Mouse (Mus musculus): Measurements from ENCODE around the gene Gm614.
A peak's percentile ranks its signal among the peaks of the same experiment; 100 is the strongest.

Gm614 gene

GRCm38 (mm10) chrX:101263892-101264291, at the start of gene Gm614:
Gm614 (minus strand) TSS chrX:101263992.
- no peak for DNase-seq (ENCODE audit: low read depth)

- no peak for DNase-seq (ENCODE audit: low read depth)
Measured at GRCm38 (mm10) chrX:101309299-101309698, 45.5 kb upstream of the Gm614 start.

GRCm38 (mm10) chrX:101304646-101305045, 40.9 kb upstream of the Gm614 start:
- DNase-seq (ENCODE audit: low read depth), result no peak

- DNase-seq (ENCODE audit: low read depth), result no peak
Measured at GRCm38 (mm10) chrX:101301654-101302053, 37.9 kb upstream of the Gm614 start.

- no peak for DNase-seq (ENCODE audit: low read depth)
Measured at GRCm38 (mm10) chrX:101300427-101301030, 36.7 kb upstream of the Gm614 start.

GRCm38 (mm10) chrX:101299473-101300426, 36.0 kb upstream of the Gm614 start:
- DNase-seq (ENCODE audit: low read depth), result no peak

GRCm38 (mm10) chrX:101299055-101299454, 35.3 kb upstream of the Gm614 start, which contains the start of gene Nlgn3:
Nlgn3 (plus strand) TSS chrX:101299168.
- no peak for DNase-seq (ENCODE audit: low read depth)

- DNase-seq (ENCODE audit: low read depth), result no peak
Measured at GRCm38 (mm10) chrX:101290111-101290510, 26.3 kb upstream of the Gm614 start.

- no peak for DNase-seq (ENCODE audit: low read depth)
Measured at GRCm38 (mm10) chrX:101289037-101289436, 25.2 kb upstream of the Gm614 start.

GRCm38 (mm10) chrX:101288432-101288831, 24.6 kb upstream of the Gm614 start:
- no peak for DNase-seq (ENCODE audit: low read depth)

GRCm38 (mm10) chrX:101287543-101287942, 23.8 kb upstream of the Gm614 start:
- DNase-seq (ENCODE audit: low read depth), result no peak

- DNase-seq (ENCODE audit: low read depth), result no peak
Measured at GRCm38 (mm10) chrX:101285953-101286670, 22.3 kb upstream of the Gm614 start.

- peak; percentile 75 for DNase-seq (ENCODE audit: low read depth)
Measured at GRCm38 (mm10) chrX:101285534-101285933, 21.7 kb upstream of the Gm614 start.

GRCm38 (mm10) chrX:101282813-101283212, 19.0 kb upstream of the Gm614 start:
- no peak for DNase-seq (ENCODE audit: low read depth)

GRCm38 (mm10) chrX:101273875-101274738, 10.3 kb upstream of the Gm614 start, which contains the start of gene Med12:
Med12 (plus strand) TSS chrX:101274030.
- peak; percentile 92 for DNase-seq (ENCODE audit: low read depth)

GRCm38 (mm10) chrX:101273410-101273809, 9.6 kb upstream of the Gm614 start:
- DNase-seq (ENCODE audit: low read depth), result no peak

- DNase-seq (ENCODE audit: low read depth), result no peak
Measured at GRCm38 (mm10) chrX:101268755-101269124, 4.9 kb upstream of the Gm614 start, which contains the start of gene Gm20489. Gm20489 (minus strand) TSS chrX:101269023.

GRCm38 (mm10) chrX:101268025-101268754, 4.4 kb upstream of the Gm614 start, which contains the start of gene Il2rg:
Il2rg (minus strand) TSS chrX:101268255.
- no peak for DNase-seq (ENCODE audit: low read depth)

- no peak for DNase-seq (ENCODE audit: low read depth)
Measured at GRCm38 (mm10) chrX:101266631-101267030, 2.8 kb upstream of the Gm614 start.
